Mouse (Mus musculus) testis, adult 2 months (tissue): ENCODE measurements around the gene Chil1.

Experiments used
- CTCF ChIP-seq: fragments of 200-500 bp; IDR thresholded peaks from 2 replicates; pipeline ENCODE4 v1.5.1; 2012; ENCODE audit warnings: low read depth, mild to moderate bottlenecking, inconsistent platforms, low read length, moderate library complexity; ENCODE audit not compliant: control insufficient read depth, insufficient read depth, insufficient replicate concordance
- POLR2A ChIP-seq: fragments of 200-500 bp; IDR thresholded peaks from 2 replicates; pipeline ENCODE4 v1.6.1; 2012; ENCODE audit warnings: low read depth, mild to moderate bottlenecking, inconsistent platforms, low read length, moderate library complexity; ENCODE audit not compliant: control insufficient read depth

- TF ChIP-seq CTCF: no peak
- TF ChIP-seq POLR2A: no peak
Measured at GRCm38 (mm10) chr1:134133316-134133715, 48.7 kb upstream of the Chil1 start.
